Mouse (Mus musculus) adrenal gland, postnatal 25 days (tissue): Measurements from ENCODE around the gene Sp2. TPM values are rescaled to one million over a fixed set of nuclear protein-coding genes. Genes with fewer than 3 reads are reported as not detected.

Experiments used
- DNase-seq: peaks from one replicate; pipeline ENCODE4 v3.0.0; 2021; ENCODE audit warnings: mixed read lengths
- total RNA-seq: library from RNA; stranded (reverse); gene quantifications from 2 replicates; pipeline ENCODE4 v1.2.3, GENCODE M21; 2021

Sp2 gene
- total RNA-seq, 1 experiment from 2014 or later = 18.2 TPM

DNA sequence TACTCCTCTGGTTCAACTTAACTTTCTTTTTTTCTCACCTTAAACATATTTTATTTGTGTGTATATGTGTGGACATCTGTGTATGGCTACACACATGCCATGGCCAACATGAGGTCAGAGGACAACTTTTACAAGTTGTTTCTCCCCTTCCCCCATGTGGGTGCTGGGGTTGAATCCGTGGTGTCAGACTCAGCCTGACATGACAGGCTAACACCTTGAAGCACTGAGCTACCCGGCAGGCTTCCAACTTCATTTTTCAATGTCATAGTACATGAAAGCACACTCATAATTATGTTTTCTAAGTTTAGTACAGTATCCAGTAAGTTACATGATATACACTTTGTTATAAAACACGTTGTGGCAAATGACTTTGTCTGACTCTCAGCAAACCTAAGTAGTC, 12.4 kb downstream of the Sp2 start:
- no peak for DNase-seq

DNA sequence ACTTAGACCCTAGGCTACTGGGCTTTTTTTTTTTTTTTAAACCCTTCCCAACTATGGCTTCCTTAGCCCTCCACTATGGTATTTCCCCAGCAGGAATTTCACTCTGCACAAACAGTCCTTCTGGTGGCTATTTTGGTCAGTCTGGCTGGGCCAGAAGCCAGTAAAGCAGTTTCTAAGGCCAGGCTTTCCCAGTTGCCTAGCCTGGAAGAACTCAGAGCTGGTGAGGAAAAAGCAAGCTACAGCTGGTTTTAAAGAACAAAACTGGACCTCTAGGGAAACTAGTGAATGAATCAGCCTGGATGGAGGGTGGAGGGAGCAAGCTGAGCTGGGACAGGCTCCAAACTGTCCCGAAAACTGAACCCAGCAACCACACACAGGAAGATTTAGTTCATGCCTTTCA, 13.0 kb downstream of the Sp2 start:
- no peak for DNase-seq

DNA sequence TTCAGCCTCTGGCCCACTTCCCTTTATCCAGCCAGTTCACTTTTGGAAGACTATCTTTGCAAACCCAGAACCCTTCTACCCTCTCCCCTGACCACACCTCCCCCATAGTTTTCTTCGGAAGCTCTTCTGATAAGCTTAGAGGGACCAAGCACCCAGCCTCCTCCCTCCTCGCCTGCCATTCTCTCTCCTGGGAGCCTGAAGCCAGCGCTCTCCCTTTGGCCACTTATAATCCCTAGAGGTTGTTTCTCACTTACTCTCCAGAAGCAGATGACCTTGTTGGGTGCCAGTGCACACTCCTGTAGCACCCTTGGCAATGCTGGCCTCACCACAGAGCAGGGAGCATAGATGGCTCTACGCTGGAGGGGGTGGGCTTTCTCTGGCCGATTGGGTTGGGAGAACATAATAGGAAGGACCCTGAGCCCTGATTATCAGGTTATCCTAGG, 13.5 kb downstream of the Sp2 start:
- no peak for DNase-seq

DNA sequence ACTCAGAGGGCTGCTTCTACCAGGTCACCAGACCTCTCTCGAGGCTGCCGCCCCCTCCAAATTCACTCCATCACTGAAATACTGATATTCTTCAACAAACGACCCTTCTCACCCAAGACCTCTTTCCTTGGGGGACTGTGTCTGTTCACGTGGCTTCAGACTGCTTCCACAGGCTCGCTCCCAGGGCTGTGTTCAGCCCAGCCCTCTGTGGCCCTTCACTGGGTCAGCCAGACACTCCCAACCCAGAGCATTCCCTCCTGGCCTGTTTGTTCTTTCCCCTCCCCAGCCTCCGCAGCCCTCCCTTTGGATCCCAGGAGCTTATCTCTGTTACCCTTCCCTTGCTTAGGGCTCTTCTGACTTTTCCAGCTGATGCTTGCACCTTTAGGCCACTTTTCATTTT, 14.3 kb downstream of the Sp2 start:
- no peak for DNase-seq

DNA sequence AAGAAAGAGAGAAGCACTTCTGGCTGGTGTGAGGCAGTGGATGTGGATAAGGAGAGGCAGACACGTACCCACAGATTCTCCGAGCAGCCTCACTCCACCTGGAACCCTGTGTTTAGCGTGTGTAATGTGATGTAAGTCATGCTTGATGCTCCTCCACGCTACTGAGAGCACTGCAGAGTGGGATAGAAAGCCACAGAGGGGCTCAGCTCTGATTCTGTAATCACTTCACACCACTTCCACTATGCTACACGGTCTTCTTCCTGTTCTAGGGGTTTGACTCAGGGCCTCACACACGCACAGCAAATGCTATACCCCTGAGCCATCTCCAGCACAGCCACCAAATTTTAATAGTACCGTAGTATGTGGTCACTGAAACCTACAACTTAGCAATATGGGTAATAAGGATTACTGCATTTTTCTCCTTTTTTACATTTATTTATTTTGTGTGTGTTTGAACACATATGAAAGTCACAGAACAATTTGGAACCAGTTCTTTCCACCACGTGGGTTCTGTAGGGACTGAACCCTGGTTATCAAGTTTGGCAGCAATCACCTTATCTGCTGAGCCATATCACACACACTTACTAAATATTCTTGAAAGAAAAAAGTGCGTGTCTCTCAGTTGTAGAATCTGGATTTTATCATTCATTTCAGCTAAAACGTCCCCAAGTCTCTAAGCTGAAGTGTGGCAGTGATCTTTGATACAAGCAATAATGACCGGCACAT, 15.1 kb downstream of the Sp2 start:
- no peak for DNase-seq

DNA sequence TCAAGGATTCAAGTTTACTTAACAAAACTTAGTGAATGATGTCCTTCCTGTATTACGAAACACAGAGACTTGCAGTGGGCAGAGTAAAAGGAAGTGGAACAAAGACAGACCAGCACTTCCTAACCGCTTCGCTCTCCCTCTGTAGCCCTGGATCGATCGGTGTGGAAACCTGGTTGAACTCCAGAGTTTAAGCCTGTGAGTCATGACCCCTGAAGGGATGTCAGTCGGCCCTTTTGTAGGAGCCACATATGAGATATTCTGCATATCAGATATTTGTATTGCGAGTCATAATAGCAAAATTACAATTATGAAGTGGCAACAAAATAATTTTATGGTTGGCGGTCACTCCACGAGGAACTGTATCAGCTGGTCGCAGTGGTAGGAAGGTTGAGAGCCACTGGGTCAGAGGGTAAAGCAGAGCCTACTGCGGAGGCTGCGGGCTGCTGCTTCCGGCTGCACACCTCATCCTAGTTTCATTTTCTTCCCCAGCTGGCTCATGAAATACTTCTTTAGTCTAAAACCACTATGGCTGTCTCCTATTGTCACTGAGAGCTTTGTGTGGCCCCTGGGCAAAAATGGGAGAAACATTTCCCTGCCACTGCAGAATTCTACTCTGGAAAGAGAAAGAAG, 15.7 kb downstream of the Sp2 start:
- no peak for DNase-seq

DNA sequence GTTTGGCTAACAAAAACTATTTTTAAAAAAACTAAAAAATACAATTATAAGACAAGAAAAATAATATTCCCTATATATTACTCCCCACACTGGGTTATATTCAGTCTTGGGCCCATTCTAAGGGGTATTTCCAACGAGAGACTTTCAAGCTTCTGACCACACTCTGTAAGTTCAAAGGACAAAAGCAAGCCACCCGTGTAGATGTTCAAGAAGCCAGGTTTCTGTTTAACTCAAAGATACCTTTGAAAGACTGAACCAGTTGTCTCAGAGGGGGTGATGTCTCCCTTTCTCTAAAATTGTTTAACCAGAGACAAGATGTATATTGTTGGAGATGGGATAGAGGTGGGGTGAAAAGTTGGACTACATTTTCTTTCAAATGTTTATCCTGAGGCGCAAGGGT, 16.6 kb downstream of the Sp2 start:
- no peak for DNase-seq

DNA sequence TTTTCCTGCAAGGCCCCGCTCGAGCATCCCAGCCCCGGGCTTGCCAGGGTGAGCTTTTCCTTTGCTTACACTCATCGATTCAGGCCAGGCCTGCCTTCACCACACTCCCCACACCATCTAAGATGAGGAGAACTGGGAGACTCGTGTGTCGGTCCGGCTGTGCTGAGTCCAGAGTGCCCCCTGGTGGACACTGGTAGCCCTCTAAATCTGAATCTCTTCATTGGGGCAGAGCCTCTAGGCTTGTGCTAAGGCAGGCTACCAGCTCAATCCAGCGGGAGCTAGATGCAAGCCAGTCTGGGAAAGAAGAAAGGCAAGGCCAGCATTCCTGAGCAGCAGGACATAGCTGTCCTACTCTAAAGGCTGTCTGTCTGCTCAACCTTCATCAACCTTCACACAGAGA, 19.2 kb downstream of the Sp2 start:
- DNase-seq = peak; percentile 89

DNA sequence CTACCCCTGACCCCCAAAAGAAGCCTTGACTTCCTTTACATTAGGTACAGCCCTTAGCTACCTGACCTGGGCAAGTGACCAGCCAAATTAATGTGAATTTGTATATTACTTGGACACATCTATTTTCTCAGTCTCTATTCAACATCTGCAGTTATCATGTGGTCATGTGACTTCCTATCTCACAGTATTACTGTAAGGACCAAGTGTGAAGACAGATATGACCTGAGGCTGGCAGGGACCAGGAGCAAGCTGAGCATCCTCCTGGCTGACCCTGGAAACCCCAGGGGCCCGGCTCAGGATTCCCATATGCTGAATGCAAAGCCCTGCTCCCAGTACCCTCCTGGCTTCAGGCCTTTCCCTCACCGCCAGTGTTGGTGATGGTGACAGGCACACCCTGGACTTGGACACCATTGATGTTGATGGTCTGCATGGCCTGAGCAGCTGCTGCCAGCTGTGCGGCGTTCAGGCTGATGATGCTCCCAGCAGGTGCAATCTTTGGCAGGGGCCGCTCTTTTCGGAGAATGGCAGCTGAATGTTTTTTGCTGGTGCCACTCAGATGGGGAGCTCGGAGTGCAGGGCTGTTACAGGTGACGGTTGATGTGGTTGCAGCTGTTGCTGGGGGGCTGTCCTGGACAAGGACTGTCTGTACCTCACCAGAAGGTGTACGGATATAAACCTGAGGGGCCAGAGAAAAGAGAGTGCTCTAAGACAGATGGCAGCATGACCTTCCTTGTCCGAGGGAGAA, 25.5 kb downstream of the Sp2 start:
- no peak for DNase-seq

DNA sequence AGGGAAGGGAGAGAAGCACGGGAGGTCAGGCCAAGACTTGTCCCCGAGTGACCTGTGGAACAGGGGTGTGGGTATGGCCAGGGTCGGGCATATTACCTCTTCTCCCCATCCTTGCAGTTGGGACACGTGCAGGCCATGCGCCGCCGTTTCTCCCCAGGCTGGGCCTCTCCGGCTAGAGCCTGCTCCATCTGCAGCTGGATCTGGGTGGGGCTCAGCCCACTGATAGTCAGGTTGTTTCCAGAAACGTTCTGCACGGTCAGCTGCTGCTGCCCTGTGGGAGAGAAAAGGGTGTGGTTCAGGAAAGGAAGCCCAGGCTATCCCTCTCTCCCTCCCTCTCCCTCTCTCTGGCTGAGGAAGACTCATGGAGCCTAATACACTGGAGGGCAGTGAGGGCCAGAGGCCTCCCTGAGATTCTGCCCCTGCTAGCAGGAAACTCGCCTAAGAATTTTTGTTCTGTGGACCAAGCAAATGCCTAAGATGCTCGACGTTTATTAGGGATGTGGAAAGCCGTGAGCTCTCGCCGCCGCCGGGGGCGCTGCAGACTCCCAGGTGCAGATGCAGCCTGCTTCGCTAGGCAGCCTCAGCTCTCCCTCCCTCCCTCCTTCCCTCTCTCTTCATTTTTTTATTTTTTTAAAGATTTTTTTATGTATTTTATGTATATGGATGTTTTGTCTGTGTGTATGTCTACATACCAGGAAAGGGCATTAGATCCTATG, 26.6 kb downstream of the Sp2 start:
- no peak for DNase-seq

DNA sequence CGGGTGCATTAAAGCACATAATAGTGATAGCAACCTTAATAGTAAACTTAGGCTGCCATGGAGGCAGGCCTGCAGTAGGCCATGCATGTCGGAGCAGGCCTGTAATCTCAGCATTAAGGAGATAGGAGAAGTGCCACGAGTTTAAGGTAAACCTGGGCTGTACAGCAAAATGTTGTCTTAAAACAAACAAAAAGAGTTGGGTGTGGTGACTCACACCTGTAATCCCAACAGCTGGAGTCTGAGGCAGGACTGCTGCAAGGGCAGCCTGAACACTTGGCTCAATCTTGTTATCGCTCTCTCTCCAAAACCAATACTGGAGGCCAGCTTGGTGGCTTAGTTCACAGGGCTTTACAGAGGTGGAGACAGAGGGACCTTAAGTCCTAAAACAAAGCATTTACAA, 27.7 kb downstream of the Sp2 start:
- DNase-seq = no peak

DNA sequence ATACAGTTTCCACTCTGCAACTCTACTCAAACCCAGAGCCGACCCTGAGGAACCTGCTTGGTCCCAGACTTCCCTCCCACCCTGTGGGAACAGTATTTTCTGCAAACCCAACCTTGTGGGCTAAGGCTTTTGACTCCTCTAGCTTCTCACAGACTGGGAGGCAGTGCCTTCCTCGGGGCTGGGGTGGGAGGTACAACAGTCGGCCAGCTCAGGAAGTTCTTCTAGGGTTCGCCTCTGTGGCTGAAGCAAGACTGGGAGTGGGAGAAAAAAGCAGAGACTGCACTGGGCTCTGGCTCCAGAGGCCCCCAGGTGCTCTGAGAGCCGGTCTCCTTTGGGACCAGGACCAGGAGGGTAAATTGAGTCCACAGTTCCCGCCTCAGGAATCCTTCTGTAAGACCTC, 29.9 kb downstream of the Sp2 start:
- no peak for DNase-seq

DNA sequence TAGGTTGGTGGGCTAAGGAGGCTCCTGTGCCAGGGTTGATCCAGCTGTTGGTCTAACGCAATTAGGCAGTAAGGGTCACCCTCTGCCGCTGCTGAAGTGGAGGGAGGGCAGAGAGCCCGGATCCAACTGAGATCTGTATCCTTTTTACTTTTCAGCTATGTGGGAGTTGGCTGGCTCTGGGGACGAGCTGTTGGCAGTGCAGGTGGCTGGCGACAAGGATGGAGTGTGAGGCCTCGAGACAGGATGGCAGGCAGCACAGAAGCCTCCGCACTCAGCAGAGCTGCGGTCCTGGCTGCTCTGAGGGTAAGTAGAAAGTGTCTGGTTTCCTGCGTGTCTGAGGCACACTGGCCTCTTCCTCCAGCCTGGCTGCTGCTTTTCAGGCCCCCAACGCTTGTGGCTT, 30.3 kb downstream of the Sp2 start:
- DNase-seq = no peak

DNA sequence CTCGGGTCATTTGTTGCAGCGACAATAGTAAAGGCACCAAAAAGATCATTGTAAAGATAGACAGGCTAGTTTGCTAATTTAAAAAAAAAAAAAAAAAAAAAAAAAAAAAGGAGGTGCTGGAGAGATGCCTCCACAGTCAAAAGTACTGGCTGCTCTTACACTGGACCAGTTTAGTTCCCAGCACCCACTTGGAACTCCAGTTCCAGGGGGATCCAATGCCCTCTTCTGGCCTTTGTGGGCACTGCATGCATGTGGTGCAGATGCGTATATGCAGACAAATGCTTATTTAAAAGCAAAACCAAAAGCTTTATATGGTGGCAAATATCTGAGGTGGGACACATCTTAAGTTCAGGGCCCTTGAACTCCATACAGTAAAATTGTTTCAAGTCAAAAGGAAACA, 32.0 kb downstream of the Sp2 start:
- no peak for DNase-seq

DNA sequence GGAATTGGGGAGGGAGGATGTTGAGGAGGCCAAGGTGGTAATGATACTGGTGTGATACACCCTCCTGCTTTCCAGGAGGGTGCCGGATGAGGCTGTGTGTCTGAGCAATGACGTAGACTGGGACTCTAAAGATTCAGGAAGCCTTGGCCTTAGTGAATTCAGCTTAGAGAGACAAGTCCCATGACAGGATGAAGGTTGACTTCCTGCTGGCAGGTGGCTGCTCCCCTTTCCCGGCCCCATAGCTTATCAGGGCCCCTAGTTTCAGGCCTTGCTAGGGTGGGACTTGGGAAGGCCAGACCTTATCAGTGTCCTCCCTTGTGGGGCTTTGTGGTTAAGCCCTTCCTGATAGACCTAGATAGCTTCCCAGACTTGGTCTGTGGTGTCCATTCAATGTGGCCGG, 34.9 kb downstream of the Sp2 start:
- no peak for DNase-seq

DNA sequence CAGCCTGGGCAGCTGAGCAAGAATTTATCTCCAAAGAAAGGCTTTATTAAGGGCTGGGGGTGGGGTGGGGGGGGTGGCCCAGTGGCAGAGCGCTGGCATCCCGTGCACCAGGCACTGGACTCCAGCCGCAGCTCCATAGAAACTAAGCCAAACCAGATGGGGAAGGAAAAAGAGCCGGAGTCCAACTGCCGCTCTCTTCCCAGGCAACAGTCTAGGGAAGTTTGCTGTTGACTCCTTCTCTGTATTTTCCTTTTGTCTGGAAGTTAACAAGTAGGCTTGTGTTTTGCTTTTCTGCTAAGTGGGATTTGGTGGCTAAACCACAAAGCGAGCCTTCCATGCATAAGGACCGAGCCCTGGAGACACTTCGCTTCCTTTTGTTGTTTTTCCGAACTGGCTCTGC, 36.3 kb downstream of the Sp2 start:
- DNase-seq = no peak

DNA sequence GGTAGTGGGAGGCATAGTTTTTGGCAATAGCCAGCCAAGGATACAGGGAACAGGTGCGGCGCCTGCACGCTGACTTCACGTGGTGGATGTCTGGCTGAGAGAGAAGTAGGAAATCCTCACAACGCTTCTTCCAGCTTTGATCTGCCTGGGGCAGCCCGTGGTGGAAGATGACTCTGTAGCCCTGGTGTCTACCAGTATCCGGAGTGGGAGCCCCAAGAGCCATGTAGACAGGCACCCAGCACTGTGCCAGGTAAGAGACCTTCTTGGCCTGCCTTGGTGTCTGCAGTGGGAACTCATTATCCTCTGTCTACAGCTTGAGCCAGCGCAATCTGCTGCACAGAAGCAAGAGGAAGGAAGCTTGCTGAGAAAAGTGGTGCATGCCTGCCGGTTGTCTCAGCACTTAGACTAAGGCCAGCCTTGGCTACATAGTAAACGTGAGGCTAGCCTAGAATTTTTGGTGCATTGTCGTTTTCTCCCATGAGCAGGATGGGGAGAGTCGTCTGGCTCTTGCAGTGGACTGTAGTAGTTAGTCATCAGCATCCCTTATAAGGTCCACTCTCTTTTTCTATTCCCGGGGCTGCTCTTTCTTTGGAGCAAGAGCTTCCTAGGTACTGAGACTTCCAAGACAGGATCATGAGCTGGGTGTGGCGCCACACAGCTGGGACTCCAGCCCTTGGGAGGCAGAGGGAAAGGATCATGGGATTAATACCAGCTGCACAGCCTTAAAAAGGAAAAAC, 37.7 kb downstream of the Sp2 start:
- DNase-seq = no peak

DNA sequence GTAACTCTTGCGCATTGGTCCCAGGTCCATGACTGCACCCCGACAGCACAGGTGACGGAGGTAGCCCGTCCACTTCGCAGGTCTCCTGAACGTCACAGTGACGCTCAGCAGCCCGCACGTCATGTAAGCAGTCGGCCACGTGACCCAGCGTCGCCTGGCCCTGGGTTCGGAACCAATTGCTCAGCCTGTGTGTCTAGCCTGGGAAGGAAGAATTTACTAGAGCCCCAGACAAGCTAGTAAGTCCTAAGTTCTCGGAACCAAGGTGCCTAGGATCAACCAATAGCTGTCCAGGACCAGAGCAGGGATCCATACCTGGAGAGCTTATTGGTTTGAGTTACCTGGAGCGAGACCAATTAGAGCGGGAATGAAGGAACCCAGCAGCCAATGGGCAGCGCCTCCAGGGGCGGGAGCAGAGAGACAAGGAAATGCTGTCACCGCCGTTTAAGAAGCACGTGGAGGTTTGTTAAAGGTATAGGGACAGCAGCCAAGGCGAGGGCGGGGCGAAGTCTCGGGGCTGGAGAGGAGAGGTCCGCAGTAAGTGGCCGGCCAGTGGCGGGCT, 38.9 kb downstream of the Sp2 start, which contains the start of gene Pnpo:
Gene Pnpo, minus strand, starts transcription at position 241 of the 559 bp plus-strand sequence.
- peak; percentile 87 for DNase-seq

DNA sequence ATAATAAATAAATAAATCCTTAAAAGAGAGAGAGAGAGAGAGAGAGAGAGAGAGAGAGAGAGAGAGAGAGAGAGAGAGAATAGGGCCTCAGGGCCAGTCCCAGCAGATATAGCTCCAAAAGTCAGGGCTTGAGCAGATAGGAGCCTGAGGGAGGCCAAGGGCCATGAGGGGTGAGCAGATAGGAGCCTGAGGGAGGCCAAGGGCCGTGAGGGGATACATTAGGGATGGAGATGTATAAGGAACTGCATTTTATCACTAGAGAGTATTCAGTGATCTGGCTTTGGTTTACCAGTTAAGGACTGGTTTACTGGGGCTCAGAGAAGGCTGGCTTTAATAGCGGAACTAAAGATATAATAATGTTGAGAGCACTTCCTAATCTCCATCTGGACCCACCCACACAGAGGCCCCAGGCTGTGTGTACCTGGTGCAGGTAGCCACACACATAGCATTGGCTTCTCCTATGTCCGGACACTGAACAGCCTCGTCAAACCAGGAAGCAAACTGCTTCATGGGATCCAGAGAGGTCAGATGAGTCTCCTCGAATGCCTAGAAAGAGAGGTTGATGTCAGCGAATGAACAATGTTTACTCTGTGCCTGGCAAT, 40.7 kb downstream of the Sp2 start:
- DNase-seq = no peak

DNA sequence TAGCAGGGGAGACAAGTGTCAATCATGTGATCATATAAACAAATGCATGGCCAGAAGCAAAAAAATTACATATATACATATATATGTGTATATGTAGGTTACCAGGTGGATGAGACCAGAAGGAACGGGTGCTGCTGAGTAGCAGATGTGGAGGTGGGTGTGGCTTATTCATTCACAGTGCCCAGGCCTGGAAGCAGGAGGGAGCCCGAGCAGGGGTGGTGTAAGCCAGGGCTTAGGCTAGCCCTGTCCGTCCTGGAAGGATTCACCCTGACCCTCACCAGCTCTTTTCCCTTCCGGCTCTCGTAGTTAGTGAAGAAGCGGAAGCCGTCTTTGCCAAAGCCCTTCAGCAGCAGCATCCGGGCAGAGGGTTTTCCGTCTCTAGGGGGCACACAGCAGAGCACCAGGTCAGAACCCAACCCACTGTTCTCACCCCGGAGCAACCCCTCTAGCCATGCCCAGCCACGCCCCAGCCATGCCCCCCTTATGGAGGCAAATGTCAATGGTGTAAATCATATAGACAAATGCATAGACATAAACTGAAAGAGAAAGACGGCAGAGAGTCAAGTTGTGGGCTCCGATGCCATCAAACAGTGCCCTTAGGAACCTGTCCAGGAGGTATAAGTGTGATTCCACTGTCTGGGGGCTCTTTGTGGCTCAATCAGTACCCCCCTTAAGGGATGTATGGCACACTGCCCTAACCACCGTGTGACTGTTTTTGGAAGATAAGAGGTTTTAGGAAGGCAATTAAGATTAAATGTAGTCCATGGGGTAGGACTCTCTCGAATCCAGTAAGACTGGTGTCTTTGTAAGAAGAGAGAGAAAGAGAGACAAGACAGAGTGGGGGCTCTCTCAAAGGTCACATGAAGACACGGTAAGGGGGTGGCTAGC, 41.9 kb downstream of the Sp2 start:
- DNase-seq = no peak
